Mouse (Mus musculus): ENCODE results near the gene Onecut1. TPM values are rescaled to one million over a fixed set of nuclear protein-coding genes. Genes with fewer than 3 reads are reported as not detected.

The Onecut1 gene
- total RNA-seq, 2 experiments from 2014 or later, result not detected

GRCm38 (mm10) chr9:74860461-74860860 is 1.3 kb upstream of the Onecut1 start:
- no peak for DNase-seq

- DNase-seq, result no peak
Measured at GRCm38 (mm10) chr9:74862096-74862780, 517 bp downstream of the Onecut1 start.

- no peak for DNase-seq
Measured at GRCm38 (mm10) chr9:74862783-74863654, 1.3 kb downstream of the Onecut1 start.

GRCm38 (mm10) chr9:74863655-74864443 is 2.1 kb downstream of the Onecut1 start:
- no peak for DNase-seq

- no peak for DNase-seq
Measured at GRCm38 (mm10) chr9:74864471-74864870, 2.8 kb downstream of the Onecut1 start.

GRCm38 (mm10) chr9:74866596-74867313 is 5.0 kb downstream of the Onecut1 start:
- no peak for DNase-seq

- peak; percentile 57 to 70 for DNase-seq
Measured at GRCm38 (mm10) chr9:74867641-74868205, 6.0 kb downstream of the Onecut1 start.

- DNase-seq, result no peak
Measured at GRCm38 (mm10) chr9:74868336-74868950, 6.7 kb downstream of the Onecut1 start.

- DNase-seq, result peak; percentile 33 to 66
Measured at GRCm38 (mm10) chr9:74870960-74871688, 9.4 kb downstream of the Onecut1 start.

- no peak for DNase-seq
Measured at GRCm38 (mm10) chr9:74876328-74876727, 14.6 kb downstream of the Onecut1 start.

GRCm38 (mm10) chr9:74877709-74878108 is 16.0 kb downstream of the Onecut1 start:
- no peak for DNase-seq

GRCm38 (mm10) chr9:74887866-74888265 is 26.1 kb downstream of the Onecut1 start:
- DNase-seq, result no peak

- DNase-seq, result no peak
Measured at GRCm38 (mm10) chr9:74896742-74897141, 35.0 kb downstream of the Onecut1 start.

- no peak for DNase-seq
Measured at GRCm38 (mm10) chr9:74897375-74897982, 35.8 kb downstream of the Onecut1 start.

GRCm38 (mm10) chr9:74900141-74900540 is 38.4 kb downstream of the Onecut1 start:
- no peak for DNase-seq

- DNase-seq, result peak; percentile 71 to 91
Measured at GRCm38 (mm10) chr9:74904866-74905508, 43.3 kb downstream of the Onecut1 start.

- no peak for DNase-seq
Measured at GRCm38 (mm10) chr9:74906951-74907350, 45.2 kb downstream of the Onecut1 start.

- peak; percentile 54 to 74 for DNase-seq
Measured at GRCm38 (mm10) chr9:74909245-74909644, 47.5 kb downstream of the Onecut1 start.

- no peak for DNase-seq
Measured at GRCm38 (mm10) chr9:74910226-74910759, 48.6 kb downstream of the Onecut1 start.

Data from heart, adult 18-20 months (tissue).